Mouse (Mus musculus): ENCODE measurements around the gene Mia3. TPM values are rescaled to one million over a fixed set of nuclear protein-coding genes. Genes with fewer than 3 reads are reported as not detected.

Gene Mia3
- 99.0 and 106 TPM in 2 replicates for polyA plus RNA-seq (2015; fragmentation: Nextera tagmentation; extraction: Ambion mirVana)

GRCm38 (mm10) chr1:183369427-183370014 is at the start of gene Mia3:
Mia3 (minus strand) TSS chr1:183369553.

GRCm38 (mm10) chr1:183417873-183418272 is 48.5 kb upstream of the Mia3 start, which contains the start of gene Hhipl2:
Hhipl2 (plus strand) TSS chr1:183418215.

DNA sequence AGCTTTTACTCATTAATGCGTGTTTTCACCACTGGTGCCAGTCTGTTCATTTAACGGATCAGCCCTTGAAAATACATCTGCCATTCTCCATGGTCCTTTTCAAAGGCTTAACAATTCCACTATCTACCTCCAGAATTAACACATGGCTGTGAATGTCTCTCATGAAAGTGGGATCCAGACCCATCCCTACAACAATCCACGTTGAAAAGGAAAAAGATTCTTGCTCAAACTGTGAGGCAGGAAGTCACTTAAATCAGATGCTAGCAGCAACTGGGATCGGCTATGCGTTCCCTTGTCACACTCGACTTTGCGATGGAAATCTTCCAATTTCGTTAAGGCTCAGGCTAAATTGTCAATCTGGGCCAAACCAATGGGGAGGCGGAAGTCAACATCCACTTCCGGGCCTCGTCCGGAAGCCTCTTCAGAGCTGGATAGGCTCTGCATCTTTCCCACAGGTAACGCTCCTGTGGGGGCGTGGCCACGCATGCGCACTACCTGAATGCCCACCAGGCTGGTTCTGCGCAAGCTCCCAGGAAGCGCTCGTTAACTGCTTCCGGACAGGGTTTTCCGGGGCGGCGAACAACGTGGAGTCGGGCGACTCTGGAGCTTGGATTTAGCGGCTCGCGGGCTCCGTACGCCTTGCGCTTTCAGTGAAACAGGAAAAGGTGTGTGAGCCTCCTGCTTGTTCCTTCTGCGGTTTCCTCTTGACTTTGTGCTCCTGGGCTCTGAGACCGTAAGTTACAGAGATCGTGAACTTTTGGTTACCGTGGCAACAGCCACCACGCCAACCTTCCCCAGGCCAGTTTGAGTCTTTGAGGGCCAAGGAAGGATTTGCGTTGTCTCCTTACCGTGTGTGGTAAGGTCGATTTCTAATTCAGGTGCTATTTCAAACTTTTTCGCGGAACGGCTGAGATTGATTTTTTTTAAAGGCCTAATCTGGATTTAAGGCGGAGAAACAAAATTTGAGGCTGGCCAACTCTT is 19.4 kb upstream of the Mia3 start, which contains the start of gene Taf1a:
TSS of gene Taf1a (plus strand) at position 556 of the 981 bp plus-strand sequence.

DNA sequence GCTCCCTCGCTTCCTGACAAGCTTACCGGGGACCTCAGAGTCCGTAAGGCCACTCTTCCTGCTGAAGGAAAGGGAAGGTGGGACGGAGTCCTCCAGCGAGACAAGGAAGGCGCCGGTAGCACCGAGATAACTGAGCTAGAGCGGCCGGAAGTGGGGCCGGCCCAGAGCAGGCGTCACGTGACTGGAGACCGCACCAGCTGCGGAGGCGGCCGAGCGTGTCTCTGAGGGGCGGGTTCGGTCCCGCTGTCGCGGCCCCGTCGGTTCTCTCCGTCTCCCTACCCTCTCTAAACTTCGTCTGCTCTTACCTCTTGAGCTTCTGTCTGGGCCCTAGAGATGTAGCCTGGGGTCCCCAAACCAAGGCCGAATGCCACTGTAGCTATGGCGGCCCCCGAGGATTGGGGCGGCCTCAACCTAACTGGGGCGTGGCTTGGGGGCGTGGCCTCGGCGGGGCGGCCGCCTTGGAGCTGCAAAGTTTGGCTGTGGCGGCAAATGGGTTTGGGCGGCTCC is 72.4 kb downstream of the Mia3 start, which contains the start of gene Brox:
TSS of gene Brox (minus strand) at position 393 of the 507 bp plus-strand sequence.

DNA sequence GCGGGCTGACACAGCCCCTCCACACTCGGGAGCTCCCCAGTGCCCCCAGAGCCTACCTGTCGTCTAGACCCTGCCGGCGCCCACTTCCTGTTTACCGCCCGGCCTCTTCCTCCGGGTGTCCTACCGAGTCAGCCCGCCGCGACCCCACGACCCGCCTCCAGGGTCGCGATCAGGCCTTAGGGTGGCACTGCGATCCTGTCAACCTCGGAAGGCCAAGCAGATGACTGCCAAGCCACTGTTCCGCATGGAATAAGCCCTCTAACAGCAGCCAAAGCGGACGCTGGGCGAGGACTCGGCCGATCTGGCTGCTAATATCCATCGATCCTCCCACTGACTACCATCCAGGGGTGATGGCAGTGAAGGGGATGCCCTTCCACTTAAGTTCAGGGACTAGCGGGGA is 72.9 kb downstream of the Mia3 start, which contains the start of gene Aida:
TSS of gene Aida (plus strand) at position 126 of the 400 bp plus-strand sequence.

Other genes starting within 250 kb of the Mia3 start
- 5.4 and 6.7 TPM in 2 replicates for gene Disp1, start 148.0 kb downstream of the Mia3 start, polyA plus RNA-seq (2015; fragmentation: Nextera tagmentation; extraction: Ambion mirVana)
- 54.1 and 59.6 TPM in 2 replicates for gene Aida, start 73.0 kb downstream of the Mia3 start, polyA plus RNA-seq (2015; fragmentation: Nextera tagmentation; extraction: Ambion mirVana)
- gene Brox, start 72.3 kb downstream of the Mia3 start, polyA plus RNA-seq (2015; fragmentation: Nextera tagmentation; extraction: Ambion mirVana), result 66.7 and 67.3 TPM in 2 replicates
- 12.4 and 12.9 TPM in 2 replicates for gene Taf1a, start 19.4 kb upstream of the Mia3 start, polyA plus RNA-seq (2015; fragmentation: Nextera tagmentation; extraction: Ambion mirVana)
- not detected in 2 replicates for gene Hhipl2, start 48.7 kb upstream of the Mia3 start, polyA plus RNA-seq (2015; fragmentation: Nextera tagmentation; extraction: Ambion mirVana)

All from neural tube, postnatal 0 days (tissue).